Mouse (Mus musculus): Measurements from ENCODE around the gene Fbxl7.

GRCm38 (mm10) chr15:26872234-26872633 lies 23.1 kb downstream of the Fbxl7 start:
- TF ChIP-seq CTCF (IDR thresholded peaks at IDR 0.05; ENCODE audit: low read depth, low read length) (no peak), TAL1 (conservative IDR thresholded peaks at IDR 0.05; ENCODE audit: low read depth, low read length) (no peak), GATA1 (IDR thresholded peaks at IDR 0.05; ENCODE audit: borderline replicate concordance, low read length) (no peak)

Data from G1E (cell line).